Mouse (Mus musculus) megakaryocyte, embryonic 14.5 days (primary cell): ENCODE results near the gene Wipf1.

Source experiments
- FLI1 ChIP-seq: IDR thresholded peaks from 2 replicates; pipeline ENCODE4 v1.6.1; 2012; ENCODE audit warnings: low read length, inconsistent platforms, mixed read lengths
- GATA1 ChIP-seq: IDR thresholded peaks from 3 replicates; pipeline ENCODE4 v1.6.1; 2012; ENCODE audit warnings: mixed read lengths, low read length, inconsistent platforms, borderline replicate concordance

DNA sequence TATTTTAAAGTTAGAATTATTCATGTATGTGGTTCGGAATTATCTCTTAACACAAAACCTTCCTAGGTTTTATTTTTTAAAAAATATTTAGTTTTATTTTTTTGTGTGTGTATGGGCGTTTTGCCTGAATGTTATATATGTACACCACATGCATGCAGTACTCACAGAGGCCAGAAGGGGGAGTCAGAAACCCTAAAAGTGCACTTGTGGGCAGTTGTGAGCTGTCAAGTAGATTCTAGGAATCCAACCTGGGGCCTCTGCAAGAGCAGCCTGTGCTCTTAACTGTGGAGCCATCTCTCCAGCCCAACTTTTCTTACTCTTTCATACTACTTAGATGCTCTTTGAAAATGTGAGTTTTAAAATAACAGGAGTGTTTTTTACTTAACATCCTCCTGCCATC, 57.4 kb downstream of the Wipf1 start:
- TF ChIP-seq GATA1 (no peak), FLI1 (no peak)
